9 mouse cellular contexts compared by ENCODE assay signal in the genomic region with DNA sequence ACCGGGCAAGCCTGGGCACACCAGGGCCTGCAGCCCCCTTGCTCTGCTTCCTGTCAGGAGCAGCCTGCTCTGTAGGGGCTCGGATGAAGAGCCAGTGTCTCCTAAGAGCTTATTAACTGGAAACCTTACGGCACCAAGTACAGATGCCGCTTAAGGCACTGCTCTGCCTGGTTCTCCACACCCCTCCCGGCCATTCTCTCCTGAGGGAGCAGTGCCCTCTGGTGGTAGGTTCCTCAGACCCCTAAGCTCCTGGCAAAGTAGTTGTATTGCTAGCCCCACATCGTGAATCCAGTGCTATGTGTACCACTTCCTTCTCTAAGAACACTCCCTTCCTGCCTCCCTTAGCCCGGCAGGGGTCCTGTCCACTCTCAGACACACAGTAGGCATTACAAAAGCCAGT. TPM values are rescaled to one million over a fixed set of nuclear protein-coding genes. Genes with fewer than 3 reads are reported as not detected.
DNase-seq lines count a peak whose midpoint lies in the region; ATAC-seq lines count a peak whose summit lies in the region.
"Had no signal": no experiment of that assay in that cellular context is flagged by ENCODE, and none has a peak within 500 bp of the region (broad histone marks: within the 10 kb centered on the region; RNA-seq: fewer than 3 reads in every experiment).

No protein-coding gene starts in this region.

- no peaks in the 10 kb centered on the region for H3K9me3 ChIP-seq in hindbrain, embryonic 11.5 days (ENCODE audit: control insufficient read depth, low read length)
- H3K9me3 ChIP-seq in hindbrain, embryonic 16.5 days (ENCODE audit: control insufficient read depth, low read length), result no peaks in the 10 kb centered on the region
- H3K9me3 ChIP-seq in intestine, embryonic 15.5 days, result no peaks in the 10 kb centered on the region
- no peaks in the 10 kb centered on the region for H3K9me3 ChIP-seq in liver, embryonic 12.5 days (replicated peaks)

- H3K4me1 ChIP-seq in hindbrain, embryonic 11.5 days (replicated peaks; ENCODE audit: control insufficient read depth, insufficient read depth, low read length), result no peaks in the 10 kb centered on the region
- H3K4me1 ChIP-seq in hindbrain, embryonic 16.5 days (ENCODE audit: control insufficient read depth, insufficient read depth, low read depth, low read length), result no peaks in the 10 kb centered on the region
- 0 out of 2 replicates have a peak, but pooled peaks cover 2% of the 10 kb centered on the region for H3K4me1 ChIP-seq in intestine, embryonic 15.5 days (replicated peaks)
- H3K4me1 ChIP-seq in liver, embryonic 12.5 days, result peaks cover 58% of the 10 kb centered on the region

- no peak overlapping the region for H3K4me2 ChIP-seq in hindbrain, embryonic 11.5 days (replicated peaks; ENCODE audit: low read depth, low read length)
- no peak overlapping the region for H3K4me2 ChIP-seq in hindbrain, embryonic 16.5 days (ENCODE audit: low read length)
- H3K4me2 ChIP-seq in intestine, embryonic 15.5 days (replicated peaks), result no peak overlapping the region
- H3K4me2 ChIP-seq in liver, embryonic 12.5 days, result no peak overlapping the region

- DNase-seq in hindbrain, embryonic 11.5 days (ENCODE audit: low spot score), result peak; percentile 61
- peak; percentile 63 for DNase-seq in adipocyte (ENCODE audit: low spot score)
- DNase-seq in fibroblast of lung, adult 2 months (ENCODE audit: low read depth), result peak; percentile 40
- DNase-seq in ovary, postnatal 14 days (ENCODE audit: low spot score), result peak; percentile 69
- peak; percentile 87 to 89 for DNase-seq in thymus, postnatal 36 days

- H3K9ac ChIP-seq in hindbrain, embryonic 11.5 days (ENCODE audit: low read depth, low read length), result no peak overlapping the region
- no peak overlapping the region for H3K9ac ChIP-seq in hindbrain, embryonic 16.5 days (ENCODE audit: low read depth, low read length)
- H3K9ac ChIP-seq in intestine, embryonic 15.5 days, result no peak overlapping the region
- H3K9ac ChIP-seq in liver, embryonic 12.5 days, result no peak overlapping the region

- WGBS in hindbrain, embryonic 11.5 days, result 71% methylated on average over 7 of the region's 7 CpGs
- WGBS in hindbrain, embryonic 16.5 days, result 68% methylated on average over 7 of the region's 7 CpGs
- 60% methylated on average over 7 of the region's 7 CpGs for WGBS in intestine, embryonic 15.5 days
- 59% methylated on average over 7 of the region's 7 CpGs for WGBS in liver, embryonic 12.5 days (ENCODE audit: insufficient replicate concordance)

- H3K4me3 ChIP-seq in hindbrain, embryonic 11.5 days (ENCODE audit: low read depth, low read length), result no peak overlapping the region
- H3K4me3 ChIP-seq in hindbrain, embryonic 16.5 days (ENCODE audit: low read length), result no peak overlapping the region
- no peak overlapping the region for H3K4me3 ChIP-seq in intestine, embryonic 15.5 days (replicated peaks)
- H3K4me3 ChIP-seq in liver, embryonic 12.5 days, result no peak overlapping the region
- H3K4me3 ChIP-seq: myocyte had no signal

- no peaks in the 10 kb centered on the region for H3K27me3 ChIP-seq in hindbrain, embryonic 11.5 days (ENCODE audit: control insufficient read depth, insufficient read depth, low read length)
- H3K27me3 ChIP-seq in hindbrain, embryonic 16.5 days (replicated peaks; ENCODE audit: control insufficient read depth, insufficient read depth, low read length), result no peaks in the 10 kb centered on the region
- no peaks in the 10 kb centered on the region for H3K27me3 ChIP-seq in intestine, embryonic 15.5 days (replicated peaks)
- no peaks in the 10 kb centered on the region for H3K27me3 ChIP-seq in liver, embryonic 12.5 days (replicated peaks)

- H3K36me3 ChIP-seq in hindbrain, embryonic 11.5 days (ENCODE audit: control insufficient read depth, insufficient read depth, low read length), result peaks cover 16% of the 10 kb centered on the region
- peaks cover 46% of the 10 kb centered on the region for H3K36me3 ChIP-seq in hindbrain, embryonic 16.5 days (ENCODE audit: control insufficient read depth, insufficient read depth, low read length)
- peaks cover 60% of the 10 kb centered on the region for H3K36me3 ChIP-seq in intestine, embryonic 15.5 days
- H3K36me3 ChIP-seq in liver, embryonic 12.5 days, result peaks cover 82% of the 10 kb centered on the region

- no peak for ATAC-seq in hindbrain, embryonic 11.5 days (ENCODE audit: low FRiP score)
- no peak for ATAC-seq in hindbrain, embryonic 16.5 days
- ATAC-seq in intestine, embryonic 15.5 days, result no peak
- no peak for ATAC-seq in liver, embryonic 12.5 days

- H3K27ac ChIP-seq in hindbrain, embryonic 11.5 days (ENCODE audit: low read depth, low read length), result no peak overlapping the region
- H3K27ac ChIP-seq in hindbrain, embryonic 16.5 days (ENCODE audit: low read depth, low read length), result no peak overlapping the region
- H3K27ac ChIP-seq in intestine, embryonic 15.5 days, result peak overlapping the region; percentile 33; the same call in 1 of the 2 replicates
- H3K27ac ChIP-seq in liver, embryonic 12.5 days, result 0 out of 2 replicates have a peak overlapping the region, but pooled peaks have one; percentile 32

RNA-seq across cellular contexts. Expression of gene Selplg, which starts 12.3 kb away (rescaled TPM):
- polyA plus RNA-seq in hindbrain, embryonic 11.5 days (2014; fragmentation: Nextera tagmentation; extraction: Ambion mirVana), result 0.96 and 1.0 TPM in 2 replicates
- 1.9 and 2.5 TPM in 2 replicates for polyA plus RNA-seq in hindbrain, embryonic 16.5 days (2015; fragmentation: Nextera tagmentation; extraction: Ambion mirVana)
- 3.4 and 4.4 TPM in 2 replicates for polyA plus RNA-seq in intestine, embryonic 15.5 days (2015; fragmentation: Nextera tagmentation; extraction: Ambion mirVana)
- polyA plus RNA-seq in liver, embryonic 12.5 days (2016; fragmentation: Nextera tagmentation; extraction: Ambion mirVana), result 10.8 and 11.6 TPM in 2 replicates
- polyA plus RNA-seq: myocyte had no signal

RNA-seq across cellular contexts. Expression of gene Tmem119, which starts 44.4 kb away (rescaled TPM):
- 18.8 and 21.3 TPM in 2 replicates for polyA plus RNA-seq in hindbrain, embryonic 11.5 days (2014; fragmentation: Nextera tagmentation; extraction: Ambion mirVana)
- polyA plus RNA-seq in hindbrain, embryonic 16.5 days (2015; fragmentation: Nextera tagmentation; extraction: Ambion mirVana), result 7.9 and 10.4 TPM in 2 replicates
- polyA plus RNA-seq in intestine, embryonic 15.5 days (2015; fragmentation: Nextera tagmentation; extraction: Ambion mirVana), result 57.5 and 61.9 TPM in 2 replicates
- 7.2 and 9.8 TPM in 2 replicates for polyA plus RNA-seq in liver, embryonic 12.5 days (2016; fragmentation: Nextera tagmentation; extraction: Ambion mirVana)

Comparison
In these comparisons a context has a peak if more than half of its experiments do, and no peak if none do; other contexts are left out.
1. H3K27ac ChIP-seq: peak in intestine, embryonic 15.5 days (single experiment) and liver, embryonic 12.5 days (single experiment); none in hindbrain, embryonic 11.5 days (single experiment) and hindbrain, embryonic 16.5 days (single experiment).
2. Peak in every context shown above with its lines, with median percentiles within 50 percentile points of each other: DNase-seq.